ENCODE assay signal across 10 mouse cellular contexts in genomic region chr15:97195628-97196027, GRCm38 (mm10). TPM values are rescaled to one million over a fixed set of nuclear protein-coding genes. Genes with fewer than 3 reads are reported as not detected.
DNase-seq lines count a peak whose midpoint lies in the region; ATAC-seq and TF ChIP-seq lines count a peak whose summit lies in the region.
"Had no signal": no experiment of that assay in that cellular context is flagged by ENCODE, and none has a peak within 500 bp of the region (broad histone marks: within the 10 kb centered on the region; RNA-seq: fewer than 3 reads in every experiment).

No protein-coding gene starts in this region.

- H3K36me3 ChIP-seq in liver, postnatal 0 days (replicated peaks; ENCODE audit: insufficient read depth, low read length), result no peaks in the 10 kb centered on the region
- H3K36me3 ChIP-seq: heart, embryonic 15.5 days had no signal

- H3K4me1 ChIP-seq in liver, postnatal 0 days (ENCODE audit: insufficient read depth), result no peaks in the 10 kb centered on the region
- H3K4me1 ChIP-seq: heart, embryonic 15.5 days had no signal

- no peak overlapping the region for H3K4me3 ChIP-seq in liver, postnatal 0 days (ENCODE audit: low read depth, low read length)
- H3K4me3 ChIP-seq: heart, embryonic 15.5 days; myocyte had no signal

- no peaks in the 10 kb centered on the region for H3K9me3 ChIP-seq in liver, postnatal 0 days (ENCODE audit: low read length)
- H3K9me3 ChIP-seq: heart, embryonic 15.5 days had no signal

- no peak for TF ChIP-seq EP300 in liver, postnatal 0 days (IDR thresholded peaks at IDR 0.05; ENCODE audit: low read depth)

- TF ChIP-seq CTCF in liver, postnatal 0 days (IDR thresholded peaks at IDR 0.05; ENCODE audit: low read depth), result peak; percentile 68

- H3K27ac ChIP-seq in liver, postnatal 0 days (ENCODE audit: low read depth), result no peak overlapping the region
- H3K27ac ChIP-seq: heart, embryonic 15.5 days had no signal

- DNase-seq in cerebellum, adult 9-10 months, result peak; percentile 25
- no peak for DNase-seq in cerebellum, adult 9-11 months
- DNase-seq in liver, postnatal 0 days, result no peak
- DNase-seq in liver, result no peak
- DNase-seq in c-Kit-positive CD71-positive TER-119-positive erythroid progenitor cells, embryonic 14.5 days (ENCODE audit: low spot score), result peak; percentile 30
- DNase-seq in ovary, postnatal 10 days (ENCODE audit: low spot score), result no peak

- H3K4me2 ChIP-seq in liver, postnatal 0 days (ENCODE audit: low read depth, low read length), result no peak overlapping the region
- H3K4me2 ChIP-seq: heart, embryonic 15.5 days had no signal

- 0% methylated on average over 1 of the region's 1 CpGs for WGBS in liver, postnatal 0 days (ENCODE audit: insufficient replicate concordance)

- H3K27me3 ChIP-seq in liver, postnatal 0 days (ENCODE audit: insufficient read depth, low read length), result no peaks in the 10 kb centered on the region
- H3K27me3 ChIP-seq: heart, embryonic 15.5 days had no signal

- no peak for ATAC-seq in liver, postnatal 0 days
- ATAC-seq in inflammation-experienced regulatory T-cells, adult 6 months, result peak; percentile 63
- ATAC-seq in megakaryocyte-erythroid progenitor cell, adult 5-6 weeks (replicated peaks; ENCODE audit: low FRiP score, low TSS enrichment, poor library complexity, severe bottlenecking), result peak; percentile 60; the same call in 1 of the 2 replicates

- H3K9ac ChIP-seq in liver, postnatal 0 days (replicated peaks), result no peak overlapping the region
- H3K9ac ChIP-seq: heart, embryonic 15.5 days had no signal

RNA-seq across cellular contexts. Expression of gene Pced1b, which starts 51.3 kb away (rescaled TPM):
- 2.5 and 2.8 TPM in 2 replicates for polyA plus RNA-seq in liver, postnatal 0 days (2015; fragmentation: Nextera tagmentation; extraction: Ambion mirVana)
- polyA plus RNA-seq in inflammation-experienced regulatory T-cells, adult 6 months (2017; shearing (Covaris generic)), result 10 to 100 TPM; 53.0 to 66.8 (median 60.2) TPM
- 28.5 and 38.6 TPM in 2 replicates for total RNA-seq in megakaryocyte-erythroid progenitor cell, adult 5-6 weeks (2014; fragmentation: Nextera tagmentation)
- 5.3 and 6.4 TPM in 2 replicates for total RNA-seq in megakaryocyte-erythroid progenitor cell, adult 5-6 weeks (2017)

RNA-seq across cellular contexts. Expression of gene Amigo2, which starts 51.5 kb away (rescaled TPM):
- polyA plus RNA-seq in liver, postnatal 0 days (2015; fragmentation: Nextera tagmentation; extraction: Ambion mirVana), result 2.9 and 3.0 TPM in 2 replicates
- 1 to 10 TPM in 2 of 3 experiments, not detected in 1; 1.2 to 1.5 TPM for polyA plus RNA-seq in inflammation-experienced regulatory T-cells, adult 6 months (2017; shearing (Covaris generic))
- 11.7 and 15.0 TPM in 2 replicates for total RNA-seq in megakaryocyte-erythroid progenitor cell, adult 5-6 weeks (2014; fragmentation: Nextera tagmentation)
- total RNA-seq in megakaryocyte-erythroid progenitor cell, adult 5-6 weeks (2017), result 14.0 and 15.9 TPM in 2 replicates

Comparison
In these comparisons a context has a peak if more than half of its experiments do, and no peak if none do; other contexts are left out.
1. DNase-seq: peak in cerebellum, adult 9-10 months (single experiment) and c-Kit-positive CD71-positive TER-119-positive erythroid progenitor cells, embryonic 14.5 days (single experiment); none in cerebellum, adult 9-11 months (single experiment), liver, postnatal 0 days (single experiment), liver (single experiment) and ovary, postnatal 10 days (single experiment).
2. RNA of gene Pced1b, which starts 51.3 kb away (polyA plus RNA-seq): 53.0 to 66.8 TPM in inflammation-experienced regulatory T-cells, adult 6 months; 2.5 to 2.8 TPM in liver, postnatal 0 days; every median in the first group is over 10 times any median in the second.